Comparison of ENCODE assay signal across 8 mouse cellular contexts in the genomic region with DNA sequence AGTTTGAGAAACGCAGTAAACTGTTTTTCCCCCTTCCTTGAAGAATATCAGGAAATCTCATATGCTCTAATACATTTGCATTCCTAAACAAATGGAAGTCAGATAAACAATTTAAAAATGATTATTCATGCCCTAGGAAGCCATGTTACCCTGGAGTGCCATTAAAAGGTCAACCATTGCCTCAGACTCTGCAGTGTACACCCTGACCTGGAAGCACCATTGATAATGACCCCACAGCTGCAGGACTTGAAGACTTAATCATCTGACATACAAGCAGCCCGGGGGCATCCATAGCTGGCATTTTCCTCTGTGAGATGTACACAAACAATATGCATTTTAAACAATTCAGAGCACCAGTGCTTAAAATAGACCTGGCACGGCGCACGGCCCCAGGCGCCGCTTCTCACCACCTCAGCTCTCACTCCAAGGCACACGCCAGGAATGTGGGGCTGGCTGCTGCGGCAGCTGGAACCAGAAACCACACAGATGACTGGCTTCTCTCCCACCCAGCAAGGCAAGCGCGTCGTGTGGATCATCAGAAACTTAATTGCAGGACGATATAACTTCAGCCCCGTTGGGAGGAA.
A peak's percentile ranks its signal among the peaks of the same experiment; 100 is the strongest.
DNase-seq lines count a peak whose midpoint lies in the region; ATAC-seq and TF ChIP-seq lines count a peak whose summit lies in the region.

No protein-coding gene starts in this region.

- no peak overlapping the region for H3K4me3 ChIP-seq in kidney, embryonic 16.5 days (ENCODE audit: low read length)
- H3K4me3 ChIP-seq in kidney, adult 2 months (ENCODE audit: insufficient read depth, low read depth, low read length): no peak overlapping the region
- no peak overlapping the region for H3K4me3 ChIP-seq in embryonic facial prominence, embryonic 13.5 days
- H3K4me3 ChIP-seq in heart, embryonic 14.5 days (ENCODE audit: control insufficient read depth in 1 of 2, insufficient read depth in 1 of 2, low read depth in 1 of 2, low read length in 2 of 2): 0 out of 4 replicates have a peak overlapping the region, but pooled peaks of 1 of the 2 experiments have one; percentile 4

- H3K4me1 ChIP-seq in kidney, embryonic 16.5 days (ENCODE audit: insufficient read depth, low read length): no peaks in the 10 kb centered on the region
- no peaks in the 10 kb centered on the region for H3K4me1 ChIP-seq in kidney, adult 2 months (ENCODE audit: control insufficient read depth, insufficient read depth, low read length)
- peaks cover 17% of the 10 kb centered on the region for H3K4me1 ChIP-seq in embryonic facial prominence, embryonic 13.5 days
- peaks cover 4 to 8% of the 10 kb centered on the region in 2 experiments for H3K4me1 ChIP-seq in heart, embryonic 14.5 days (ENCODE audit: control insufficient read depth in 2 of 2, insufficient read depth in 2 of 2, low read length in 2 of 2)

- peak; percentile 71; the same call in 1 of the 2 replicates for ATAC-seq in kidney, embryonic 16.5 days (ENCODE audit: low FRiP score, low TSS enrichment)
- no peak for ATAC-seq in embryonic facial prominence, embryonic 13.5 days (ENCODE audit: insufficient number of reproducible peaks, insufficient read depth, low FRiP score, low TSS enrichment, low read depth)
- ATAC-seq in heart, embryonic 14.5 days (ENCODE audit: insufficient number of reproducible peaks, insufficient read depth, low FRiP score, low read depth): peak; percentile 85

- 58% methylated on average over 14 of the region's 14 CpGs for WGBS in kidney, embryonic 16.5 days
- 45% methylated on average over 14 of the region's 14 CpGs for WGBS in kidney, adult 2 months
- WGBS in embryonic facial prominence, embryonic 13.5 days: 39% methylated on average over 14 of the region's 14 CpGs
- WGBS in heart, embryonic 14.5 days: 37% methylated on average over 14 of the region's 14 CpGs

- H3K9ac ChIP-seq in kidney, embryonic 16.5 days (replicated peaks; ENCODE audit: low read length): no peak overlapping the region
- no peak overlapping the region for H3K9ac ChIP-seq in embryonic facial prominence, embryonic 13.5 days
- no peak overlapping the region for H3K9ac ChIP-seq in heart, embryonic 14.5 days (ENCODE audit: low read length)

- H3K4me2 ChIP-seq in kidney, embryonic 16.5 days (replicated peaks; ENCODE audit: low read depth, low read length): no peak overlapping the region
- peak overlapping the region; percentile 35 for H3K4me2 ChIP-seq in embryonic facial prominence, embryonic 13.5 days
- peak overlapping the region; percentile 50 for H3K4me2 ChIP-seq in heart, embryonic 14.5 days (ENCODE audit: low read length)

- H3K9me3 ChIP-seq in kidney, embryonic 16.5 days (ENCODE audit: low read length): no peaks in the 10 kb centered on the region
- H3K9me3 ChIP-seq in embryonic facial prominence, embryonic 13.5 days: no peaks in the 10 kb centered on the region
- H3K9me3 ChIP-seq in heart, embryonic 14.5 days (ENCODE audit: control insufficient read depth, low read length): no peaks in the 10 kb centered on the region

- no peaks in the 10 kb centered on the region for H3K36me3 ChIP-seq in kidney, embryonic 16.5 days (ENCODE audit: insufficient read depth, low read length)
- H3K36me3 ChIP-seq in kidney, adult 2 months (ENCODE audit: control insufficient read depth, insufficient read depth, low read length): no peaks in the 10 kb centered on the region
- H3K36me3 ChIP-seq in embryonic facial prominence, embryonic 13.5 days: no peaks in the 10 kb centered on the region
- H3K36me3 ChIP-seq in heart, embryonic 14.5 days (ENCODE audit: control insufficient read depth, insufficient read depth, low read length): no peaks in the 10 kb centered on the region

- no peak for DNase-seq in kidney, adult 2 months
- peak; percentile 19 for DNase-seq in Muller cell, postnatal 12 days (ENCODE audit: inconsistent ontology term)
- no peak for DNase-seq in spleen, adult 18-20 months
- DNase-seq in thymus, postnatal 25 days: no peak
- no peak for DNase-seq in ovary, postnatal 14 days (ENCODE audit: low spot score)

- H3K27ac ChIP-seq in kidney, embryonic 16.5 days (ENCODE audit: low read length): no peak overlapping the region
- H3K27ac ChIP-seq in kidney, adult 2 months (ENCODE audit: insufficient read depth, low read depth, low read length): no peak overlapping the region
- no peak overlapping the region for H3K27ac ChIP-seq in embryonic facial prominence, embryonic 13.5 days
- peak overlapping the region; percentile 58 to 67 for H3K27ac ChIP-seq in heart, embryonic 14.5 days (replicated peaks in 1 of 2; ENCODE audit: control insufficient read depth in 1 of 2, insufficient read depth in 1 of 2, low read depth in 2 of 2, low read length in 2 of 2)

- TF ChIP-seq CTCF in kidney, adult 2 months (conservative IDR thresholded peaks at IDR 0.05; ENCODE audit: insufficient read depth, insufficient read length, low read depth, low read length): no peak

- TF ChIP-seq POLR2A in kidney, adult 2 months (IDR thresholded peaks at IDR 0.05; ENCODE audit: low read depth, low read length): no peak

- H3K27me3 ChIP-seq in kidney, embryonic 16.5 days (ENCODE audit: insufficient read depth, low read length): no peaks in the 10 kb centered on the region
- no peaks in the 10 kb centered on the region for H3K27me3 ChIP-seq in kidney, adult 2 months (replicated peaks; ENCODE audit: control insufficient read depth, insufficient read depth, low read length)
- no peaks in the 10 kb centered on the region for H3K27me3 ChIP-seq in embryonic facial prominence, embryonic 13.5 days
- no peaks in the 10 kb centered on the region for H3K27me3 ChIP-seq in heart, embryonic 14.5 days (ENCODE audit: control insufficient read depth, insufficient read depth, low read length)

Comparison
In these comparisons a context has a peak if more than half of its experiments do, and no peak if none do; other contexts are left out.
1. H3K27ac ChIP-seq: peak in heart, embryonic 14.5 days (2 of 2); none in kidney, embryonic 16.5 days (single experiment), kidney, adult 2 months (single experiment) and embryonic facial prominence, embryonic 13.5 days (single experiment).